Mouse (Mus musculus) stomach, embryonic 16.5 days (tissue): ENCODE data around the gene Cdca7. TPM values are rescaled to one million over a fixed set of nuclear protein-coding genes. Genes with fewer than 3 reads are reported as not detected.

Experiments
- ATAC-seq: fragments of 200-750 bp; cut with Nextera tagmentation; 2 replicates; pipeline ENCODE4 v1.8.0; 2017; ENCODE audit warnings: moderate number of reproducible peaks, moderate TSS enrichment; ENCODE audit not compliant: insufficient read depth, low FRiP score
- H3K27ac ChIP-seq: fragments of 300-500 bp; sonication (generic); 2 replicates; pipeline ENCODE4 v1.5.1; 2014; ENCODE audit warnings: low read length
- H3K27me3 ChIP-seq: fragments of 300-500 bp; sonication (generic); 2 replicates; pipeline ENCODE4 v1.6.1; 2014; ENCODE audit warnings: low read length, control low read depth, mixed read lengths; ENCODE audit not compliant: control insufficient read depth, insufficient read depth
- H3K36me3 ChIP-seq: fragments of 300-500 bp; sonication (generic); 2 replicates; pipeline ENCODE4 v1.6.1; 2014; ENCODE audit warnings: low read length; ENCODE audit not compliant: control insufficient read depth, insufficient read depth
- H3K4me1 ChIP-seq: fragments of 300-500 bp; sonication (generic); 2 replicates; pipeline ENCODE4 v1.6.1; 2014; ENCODE audit warnings: low read length, control low read depth, mixed read lengths; ENCODE audit not compliant: control insufficient read depth, insufficient read depth
- H3K4me2 ChIP-seq: fragments of 300-500 bp; sonication (generic); 2 replicates; pipeline ENCODE4 v1.6.1; 2014; ENCODE audit warnings: low read depth, low read length, mixed read lengths
- H3K4me3 ChIP-seq: fragments of 300-500 bp; sonication (generic); replicated peaks from 2 replicates; pipeline ENCODE4 v1.5.1; 2014; ENCODE audit warnings: mild to moderate bottlenecking, low read length
- H3K9ac ChIP-seq: fragments of 300-500 bp; sonication (generic); 2 replicates; pipeline ENCODE4 v1.6.1; 2014; ENCODE audit warnings: low read length
- H3K9me3 ChIP-seq: fragments of 300-500 bp; sonication (generic); replicated peaks from 2 replicates; pipeline ENCODE4 v1.6.1; 2016; ENCODE audit warnings: low read length, control low read depth; ENCODE audit not compliant: control insufficient read depth
- WGBS: fragments of 180-500 bp; shearing (Covaris S2); extraction: QIAGEN DNeasy Blood & Tissue Kit; methylation state at CpG from one replicate; pipeline ENCODE4 v1.1.7; 2014; 5-methylcytosine and 5-hydroxymethylcytosine counted together
- polyA plus RNA-seq: library from polyadenylated mRNA; unstranded; fragments of >200 nt; fragmentation: Nextera tagmentation; extraction: Ambion mirVana; gene quantifications from 2 replicates; pipeline ENCODE4 v1.2.1, GENCODE M21; 2015

The Cdca7 gene
- polyA plus RNA-seq, 1 experiment from 2014 or later, result 112 TPM

DNA sequence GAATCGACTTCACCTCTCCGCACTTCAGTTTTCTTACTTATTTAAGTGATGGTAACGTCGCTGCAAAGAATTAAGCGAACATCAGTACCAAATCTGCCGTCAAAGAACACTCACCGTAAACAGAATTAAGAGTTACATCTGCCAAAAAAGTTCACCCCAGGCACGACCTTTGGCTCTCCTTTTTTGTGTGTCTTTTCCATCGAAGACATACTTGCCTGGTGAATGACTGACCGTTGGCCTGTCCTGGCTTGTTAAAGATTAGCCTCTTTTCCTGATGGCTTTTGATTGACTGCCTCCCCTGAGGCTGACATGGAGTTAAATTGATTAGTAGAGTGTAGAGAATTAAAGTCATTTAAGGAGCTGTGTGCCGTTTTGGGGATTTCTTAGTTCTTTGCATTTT is 1.3 kb downstream of the Cdca7 start:
- H3K4me3 ChIP-seq, result peak overlapping the region; percentile 96

DNA sequence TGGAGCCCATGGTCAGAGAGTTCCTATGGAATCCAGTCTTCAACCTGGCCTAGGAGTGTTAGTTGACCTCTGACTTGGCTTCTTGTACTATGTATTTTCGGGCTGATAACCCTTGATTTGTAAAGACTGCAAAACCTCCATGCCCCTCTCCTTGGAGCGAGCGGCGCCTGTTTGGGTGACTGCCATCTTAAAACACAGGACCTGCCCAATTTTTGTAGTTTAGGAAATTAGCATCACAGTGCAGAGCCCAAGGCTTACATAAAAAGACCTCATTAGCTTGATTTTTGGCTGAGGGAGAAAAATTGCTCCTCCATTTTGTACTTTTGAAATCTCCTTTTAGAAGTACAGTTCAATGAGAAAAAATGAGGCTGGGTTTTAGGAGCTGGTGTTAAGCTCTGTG is 2.2 kb downstream of the Cdca7 start:
- ATAC-seq, result no peak
- Histone ChIP-seq H3K9ac (no peak overlapping the region), H3K9me3 (no peaks in the 10 kb centered on the region), H3K27ac (no peak overlapping the region; the same call in 1 of the 2 replicates), H3K4me2 (peak overlapping the region; percentile 88), H3K27me3 (no peaks in the 10 kb centered on the region), H3K4me1 (peaks cover 28% of the 10 kb centered on the region), H3K4me3 (peak overlapping the region; percentile 96), H3K36me3 (peaks cover 8% of the 10 kb centered on the region; the same call in 1 of the 2 replicates)
- WGBS, result 82% methylated on average over 4 of the region's 4 CpGs

More for the DNA sequence above, 1.3 kb downstream of the Cdca7 start:
- Histone ChIP-seq H3K27me3 (no peaks in the 10 kb centered on the region), H3K27ac (peak overlapping the region; percentile 88; the same call in 1 of the 2 replicates), H3K4me2 (peak overlapping the region; percentile 88), H3K36me3 (peaks cover 8% of the 10 kb centered on the region; the same call in 1 of the 2 replicates), H3K9me3 (no peaks in the 10 kb centered on the region), H3K4me1 (peaks cover 28% of the 10 kb centered on the region), H3K9ac (peak overlapping the region; percentile 90)
- no peak for ATAC-seq
- WGBS, result 3% methylated on average over 11 of the region's 11 CpGs

DNA sequence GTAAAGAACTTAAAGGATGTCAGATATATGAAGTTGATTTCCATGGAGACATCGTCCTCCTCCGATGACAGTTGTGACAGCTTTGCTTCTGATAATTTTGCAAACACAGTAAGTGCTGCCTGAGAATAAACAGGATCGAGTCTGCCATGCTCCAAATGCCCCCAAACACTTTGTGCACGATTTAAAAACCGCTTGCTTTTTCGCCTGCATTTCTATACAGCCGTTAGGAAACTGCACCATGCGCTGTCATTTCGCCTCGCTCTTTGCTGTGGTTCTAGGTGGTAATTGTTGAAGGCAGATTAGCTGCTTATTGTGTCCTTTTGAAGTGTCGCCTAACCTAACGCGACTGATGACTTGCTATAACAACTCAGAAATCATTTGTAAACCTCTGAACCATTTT is 3.0 kb downstream of the Cdca7 start:
- peaks cover 11% of the 10 kb centered on the region; the same call in 1 of the 2 replicates for H3K36me3 ChIP-seq
- H3K4me3 ChIP-seq, result peak overlapping the region; percentile 3; the same call in 1 of the 2 replicates
- H3K4me2 ChIP-seq, result peak overlapping the region; percentile 88
- peaks cover 28% of the 10 kb centered on the region for H3K4me1 ChIP-seq
- peak overlapping the region; percentile 34 for H3K9ac ChIP-seq
- 66% methylated on average over 13 of the region's 13 CpGs for WGBS
- no peaks in the 10 kb centered on the region for H3K27me3 ChIP-seq
- ATAC-seq, result no peak
- no peaks in the 10 kb centered on the region for H3K9me3 ChIP-seq
- no peak overlapping the region for H3K27ac ChIP-seq

DNA sequence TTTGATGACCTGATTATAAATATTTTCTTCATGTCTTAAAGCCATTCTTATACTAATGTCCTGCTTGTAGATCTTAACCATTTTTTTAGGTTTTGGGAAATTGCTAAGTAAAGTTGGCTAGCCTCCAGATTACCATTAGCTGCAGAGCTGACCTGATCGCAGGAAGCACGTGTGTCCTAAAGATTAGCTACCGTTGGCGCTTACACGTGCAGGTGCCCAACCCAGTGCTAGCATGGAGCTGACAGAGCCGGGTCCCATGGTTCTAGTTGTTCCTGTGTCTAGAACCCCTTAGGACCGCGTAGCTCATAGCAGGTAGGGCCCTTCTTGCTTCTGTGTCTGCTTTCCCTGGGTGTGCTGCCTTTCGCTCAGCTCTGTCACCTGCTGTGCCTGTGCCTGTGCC is 3.9 kb downstream of the Cdca7 start:
- WGBS, result 83% methylated on average over 9 of the region's 9 CpGs
- H3K9me3 ChIP-seq, result no peaks in the 10 kb centered on the region
- peaks cover 24% of the 10 kb centered on the region for H3K4me1 ChIP-seq
- no peaks in the 10 kb centered on the region for H3K27me3 ChIP-seq
- H3K36me3 ChIP-seq, result peaks cover 16% of the 10 kb centered on the region; the same call in 1 of the 2 replicates
- H3K9ac ChIP-seq, result no peak overlapping the region
- no peak overlapping the region for H3K4me2 ChIP-seq
- H3K27ac ChIP-seq, result no peak overlapping the region
- ATAC-seq, result no peak
- H3K4me3 ChIP-seq, result no peak overlapping the region

DNA sequence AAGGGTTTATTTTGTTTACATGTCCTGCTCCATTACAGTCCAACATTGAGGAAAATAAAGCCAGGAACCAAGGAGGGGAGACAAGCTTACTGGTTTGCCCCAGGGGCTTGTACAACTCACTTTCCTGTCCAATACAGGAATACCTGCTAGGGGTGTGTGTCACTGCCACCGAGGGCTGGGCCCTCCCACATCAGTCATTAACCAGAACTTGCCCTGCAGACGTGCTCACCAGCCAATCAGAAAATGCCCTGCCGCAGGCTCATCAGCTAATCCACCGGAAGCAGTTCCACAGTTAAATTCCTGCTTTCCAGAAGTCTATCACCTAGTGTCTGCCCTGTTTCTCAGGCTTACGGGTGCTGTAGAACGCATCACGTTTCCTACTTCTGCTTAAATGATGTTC is 15.7 kb downstream of the Cdca7 start:
- Histone ChIP-seq H3K27ac (no peak overlapping the region), H3K4me3 (no peak overlapping the region), H3K9ac (no peak overlapping the region), H3K4me1 (no peaks in the 10 kb centered on the region), H3K4me2 (no peak overlapping the region), H3K9me3 (no peaks in the 10 kb centered on the region), H3K27me3 (no peaks in the 10 kb centered on the region), H3K36me3 (no peaks in the 10 kb centered on the region)
- WGBS, result 42% methylated on average over 7 of the region's 7 CpGs
- no peak for ATAC-seq

DNA sequence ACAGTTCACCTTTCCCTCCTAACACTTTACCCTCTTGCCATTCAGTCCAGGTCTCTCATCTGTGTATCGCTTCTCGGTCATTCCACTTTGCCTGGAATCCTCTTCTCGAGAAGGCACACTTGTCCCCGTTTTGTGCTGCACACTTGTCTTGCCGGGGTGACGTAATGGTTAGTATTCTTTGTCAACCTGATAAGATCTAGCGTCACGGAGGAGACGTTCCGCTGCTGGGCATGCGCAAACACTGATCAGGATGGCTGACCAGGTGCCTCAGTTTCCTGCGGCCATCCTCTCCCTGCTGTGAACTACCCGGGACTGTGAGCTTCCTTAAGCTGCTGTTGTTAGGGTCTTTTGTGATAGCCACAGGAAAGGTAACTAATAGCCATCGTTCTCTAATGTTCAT is 17.1 kb downstream of the Cdca7 start:
- 45% methylated on average over 14 of the region's 14 CpGs for WGBS
- no peak for ATAC-seq
- Histone ChIP-seq H3K4me3 (no peak overlapping the region), H3K27me3 (no peaks in the 10 kb centered on the region), H3K27ac (no peak overlapping the region), H3K9ac (no peak overlapping the region), H3K9me3 (no peaks in the 10 kb centered on the region), H3K36me3 (no peaks in the 10 kb centered on the region), H3K4me2 (peak overlapping the region; percentile 30; the same call in 1 of the 2 replicates), H3K4me1 (no peaks in the 10 kb centered on the region)

DNA sequence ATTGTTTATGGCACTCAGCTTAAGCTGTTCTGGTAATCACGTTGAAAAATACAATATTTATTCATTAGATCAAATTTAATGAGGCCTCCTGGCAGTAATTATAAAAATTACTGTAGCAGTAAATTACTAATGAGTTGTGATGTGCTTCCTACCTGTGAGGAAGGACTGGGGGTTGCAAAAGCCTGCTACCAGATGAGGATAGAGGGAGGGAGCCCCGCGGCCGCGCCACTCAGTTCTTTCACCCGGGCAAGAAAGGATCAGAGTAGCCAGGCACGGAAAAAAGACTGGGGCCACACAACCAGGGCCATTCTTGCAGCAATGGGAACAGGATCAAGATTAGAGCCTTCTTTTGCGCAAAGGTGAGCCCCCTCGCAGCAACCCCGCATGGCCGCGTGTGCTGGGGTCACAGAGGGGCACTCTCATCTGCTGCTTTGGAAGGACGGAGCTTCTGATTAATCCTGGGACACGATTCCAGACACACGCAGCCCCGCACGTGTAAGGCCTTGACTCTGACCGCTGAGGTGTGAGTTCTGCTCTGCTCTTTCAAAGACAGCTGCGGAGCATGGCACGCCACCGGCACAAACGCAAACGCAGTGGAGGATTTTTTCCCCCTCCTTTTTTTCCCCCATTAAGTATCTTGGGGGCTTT is 23.2 kb downstream of the Cdca7 start:
- no peaks in the 10 kb centered on the region for H3K9me3 ChIP-seq
- no peak for ATAC-seq
- 0 out of 2 replicates have a peak overlapping the region, but pooled peaks have one; percentile 5 for H3K4me3 ChIP-seq
- no peaks in the 10 kb centered on the region for H3K36me3 ChIP-seq
- no peaks in the 10 kb centered on the region for H3K27me3 ChIP-seq
- 0 out of 2 replicates have a peak overlapping the region, but pooled peaks have one; percentile 28 for H3K9ac ChIP-seq
- WGBS, result 18% methylated on average over 23 of the region's 23 CpGs
- peaks cover 12% of the 10 kb centered on the region; the same call in 1 of the 2 replicates for H3K4me1 ChIP-seq
- H3K4me2 ChIP-seq, result peak overlapping the region; percentile 37
- H3K27ac ChIP-seq, result no peak overlapping the region

DNA sequence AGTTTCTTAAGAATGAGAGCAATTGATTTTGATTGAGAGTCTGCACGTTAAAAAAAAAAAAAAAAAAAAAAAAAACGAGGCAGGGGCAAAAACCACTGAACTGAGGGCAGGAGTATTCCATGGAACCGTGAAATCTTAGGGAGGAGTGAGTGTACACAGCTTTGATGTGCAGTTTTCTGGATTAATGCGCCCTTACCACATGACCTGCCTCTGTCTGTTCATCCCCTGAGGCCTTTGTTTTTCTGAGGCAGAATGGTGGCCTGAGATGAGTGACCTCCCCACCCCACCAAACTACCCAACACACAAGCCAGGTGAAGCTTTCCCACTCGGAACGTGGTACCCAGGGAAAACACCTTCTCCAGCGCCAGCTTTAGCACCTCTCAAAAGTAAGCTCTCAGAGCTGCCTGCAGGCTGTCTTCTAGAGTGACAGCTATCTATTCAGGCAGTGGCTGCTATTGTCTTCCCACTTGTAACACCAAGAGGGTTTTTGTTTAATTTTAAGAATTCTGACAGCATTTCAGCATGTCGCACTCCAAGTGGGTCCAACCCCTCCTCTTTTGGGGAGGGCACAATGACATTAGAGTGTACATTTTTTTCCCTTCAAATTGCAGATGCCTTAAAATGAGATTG is 23.9 kb downstream of the Cdca7 start:
- Histone ChIP-seq H3K36me3 (no peaks in the 10 kb centered on the region), H3K9ac (no peak overlapping the region), H3K27ac (no peak overlapping the region), H3K4me2 (0 out of 2 replicates have a peak overlapping the region, but pooled peaks have one; percentile 37), H3K4me3 (no peak overlapping the region), H3K9me3 (no peaks in the 10 kb centered on the region), H3K4me1 (peaks cover 12% of the 10 kb centered on the region; the same call in 1 of the 2 replicates), H3K27me3 (no peaks in the 10 kb centered on the region)
- no peak for ATAC-seq
- WGBS, result 41% methylated on average over 8 of the region's 8 CpGs
